Mouse (Mus musculus) forebrain, postnatal 0 days (tissue): ENCODE measurements at regions not wholly inside any gene's neighbourhood (a gene's known extent, or its start where the extent isn't known, plus 50 kb on each side); places are given as distances from the start of the nearest gene placed in this dataset.
A peak's percentile ranks its signal among the peaks of the same experiment; 100 is the strongest.

Experiments
- ATAC-seq: fragments of 200-750 bp; cut with Nextera tagmentation; 2 replicates; pipeline ENCODE4 v1.8.0; 2017; ENCODE audit warnings: mild to moderate bottlenecking, moderate library complexity
- DNase-seq: peaks from one replicate; pipeline ENCODE4 v3.0.0-alpha.2; 2015
- H3K27ac ChIP-seq: fragments of 300-500 bp; sonication (generic); 2 replicates; pipeline ENCODE4 v1.5.1; 2014; ENCODE audit warnings: low read depth, mild to moderate bottlenecking, antibody characterized with exemption, low read length, moderate library complexity, mixed read lengths
- H3K27me3 ChIP-seq: fragments of 300-500 bp; sonication (generic); 2 replicates; pipeline ENCODE4 v1.6.1; 2014; ENCODE audit warnings: mild to moderate bottlenecking, low read length, mixed read lengths; ENCODE audit not compliant: insufficient read depth
- H3K36me3 ChIP-seq: fragments of 300-500 bp; sonication (generic); 2 replicates; pipeline ENCODE4 v1.6.1; 2014; ENCODE audit warnings: mild to moderate bottlenecking, moderate library complexity; ENCODE audit not compliant: insufficient read depth
- H3K4me1 ChIP-seq: fragments of 300-500 bp; sonication (generic); 2 replicates; pipeline ENCODE4 v1.6.1; 2014; ENCODE audit warnings: antibody characterized with exemption; ENCODE audit not compliant: insufficient read depth
- H3K4me2 ChIP-seq: fragments of 300-500 bp; sonication (generic); 2 replicates; pipeline ENCODE4 v1.6.1; 2014; ENCODE audit warnings: low read depth, mild to moderate bottlenecking, moderate library complexity
- H3K4me3 ChIP-seq: fragments of 300-500 bp; sonication (generic); 2 replicates; pipeline ENCODE4 v1.5.1; 2014; ENCODE audit warnings: low read depth, low read length, mixed read lengths
- H3K9ac ChIP-seq: fragments of 300-500 bp; sonication (generic); 2 replicates; pipeline ENCODE4 v1.6.1; 2014; ENCODE audit warnings: mild to moderate bottlenecking
- H3K9me3 ChIP-seq: fragments of 300-500 bp; sonication (generic); 2 replicates; pipeline ENCODE4 v1.6.1; 2016; ENCODE audit warnings: low read length
- CTCF ChIP-seq: sonication (generic); IDR thresholded peaks from 2 replicates; pipeline ENCODE4 v1.5.1; 2016; ENCODE audit warnings: antibody characterized with exemption, control low read depth, low read depth
- WGBS: fragments of 180-500 bp; shearing (Covaris S2); extraction: QIAGEN DNeasy Blood & Tissue Kit; methylation state at CpG from one replicate; pipeline ENCODE4 v1.1.7; 2014; 5-methylcytosine and 5-hydroxymethylcytosine counted together

DNA sequence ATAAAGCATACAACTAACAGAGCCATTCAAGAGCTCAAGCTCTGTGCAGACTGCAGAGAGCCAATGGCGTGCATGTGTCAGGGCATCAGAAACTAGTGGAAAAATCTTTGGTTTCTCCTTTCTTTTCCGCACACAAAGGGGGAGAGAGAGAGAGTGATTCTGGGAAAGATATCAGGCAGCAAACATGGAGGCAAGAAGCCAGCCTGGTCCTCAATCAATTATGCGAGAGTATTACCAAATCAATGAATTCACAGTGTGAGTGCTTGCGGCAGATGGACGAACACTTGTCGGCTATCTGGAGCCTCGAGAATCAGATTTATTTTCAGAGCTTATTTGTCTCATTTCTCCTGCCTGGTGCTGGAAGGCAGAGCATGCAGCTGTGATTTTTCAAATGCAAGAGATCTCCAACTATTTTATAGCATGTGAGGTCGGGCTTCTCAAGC lies 230.6 kb downstream of the Snx10 start:
- DNase-seq (peak; percentile 82), ATAC-seq (peak; percentile 83)
- TF ChIP-seq CTCF: no peak
- peak overlapping the region; percentile 83 for H3K27ac ChIP-seq
- no peak overlapping the region for H3K4me3 ChIP-seq
- no peak overlapping the region for H3K9ac ChIP-seq
- H3K9me3 ChIP-seq: no peaks in the 10 kb centered on the region
- 0 out of 2 replicates have a peak overlapping the region, but pooled peaks have one; percentile 2 for H3K4me2 ChIP-seq
- no peaks in the 10 kb centered on the region for H3K4me1 ChIP-seq
- WGBS: 22% methylated on average over 8 of the region's 8 CpGs
- no peaks in the 10 kb centered on the region for H3K36me3 ChIP-seq
- H3K27me3 ChIP-seq: no peaks in the 10 kb centered on the region

DNA sequence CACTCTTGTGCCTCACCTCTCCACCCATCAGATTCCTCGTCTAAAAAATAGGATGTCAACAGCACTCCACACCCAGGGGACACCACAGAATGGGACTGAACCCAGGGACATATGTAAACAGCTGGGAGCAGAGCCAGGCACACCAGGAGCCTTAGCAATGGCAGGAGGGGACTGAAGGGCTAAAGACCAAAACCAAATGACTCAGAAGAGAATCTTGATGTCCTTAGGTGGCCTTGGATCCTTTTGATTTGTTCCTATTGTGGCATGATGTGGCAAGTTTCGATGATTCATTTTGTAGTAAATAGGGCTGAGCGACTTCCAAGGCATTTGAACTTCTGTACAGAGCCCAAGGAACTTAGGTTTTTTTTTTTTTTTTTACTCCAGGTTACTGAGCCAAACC lies 233.4 kb downstream of the Snx10 start:
- no peak for ATAC-seq

DNA sequence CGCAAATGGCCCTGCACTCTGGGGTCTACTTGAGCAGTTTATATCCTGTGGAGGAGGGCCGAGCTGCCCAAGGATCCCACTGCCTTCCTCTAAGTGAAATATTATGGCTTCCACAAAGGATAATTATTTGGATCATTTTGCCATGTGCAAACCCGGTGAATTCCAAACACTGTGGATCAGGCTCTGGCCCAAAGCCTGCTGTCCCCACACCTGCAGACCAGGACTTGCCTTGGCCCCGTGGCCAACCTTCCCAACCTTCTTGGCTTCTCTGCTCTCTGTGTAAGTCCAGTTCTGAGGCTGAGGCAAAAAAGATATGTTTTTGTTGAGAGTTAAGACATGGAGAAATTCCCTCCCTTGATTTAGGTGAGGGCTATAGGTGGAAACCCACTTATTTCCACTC lies 234.0 kb downstream of the Snx10 start:
- ATAC-seq: no peak
- Histone ChIP-seq H3K4me1 (no peaks in the 10 kb centered on the region), H3K9ac (no peak overlapping the region), H3K4me2 (no peak overlapping the region), H3K36me3 (no peaks in the 10 kb centered on the region), H3K27me3 (no peaks in the 10 kb centered on the region), H3K9me3 (no peaks in the 10 kb centered on the region), H3K4me3 (no peak overlapping the region), H3K27ac (no peak overlapping the region)
- WGBS: 84% methylated on average over 4 of the region's 4 CpGs
- no peak for DNase-seq
- no peak for TF ChIP-seq CTCF

More for the DNA sequence above, 233.4 kb downstream of the Snx10 start:
- H3K9me3 ChIP-seq: no peaks in the 10 kb centered on the region
- WGBS: 73% methylated on average over 3 of the region's 3 CpGs
- H3K4me1 ChIP-seq: no peaks in the 10 kb centered on the region
- no peak for TF ChIP-seq CTCF
- H3K36me3 ChIP-seq: no peaks in the 10 kb centered on the region
- no peak overlapping the region for H3K27ac ChIP-seq
- H3K4me3 ChIP-seq: no peak overlapping the region
- H3K9ac ChIP-seq: no peak overlapping the region
- no peaks in the 10 kb centered on the region for H3K27me3 ChIP-seq
- H3K4me2 ChIP-seq: no peak overlapping the region
- DNase-seq: no peak

- H3K36me3 ChIP-seq: no peaks in the 10 kb centered on the region
- no peaks in the 10 kb centered on the region for H3K4me1 ChIP-seq
- 85% methylated on average over 3 of the region's 3 CpGs for WGBS
- H3K27ac ChIP-seq: no peak overlapping the region
- H3K9me3 ChIP-seq: no peaks in the 10 kb centered on the region
- no peaks in the 10 kb centered on the region for H3K27me3 ChIP-seq
- no peak overlapping the region for H3K4me3 ChIP-seq
- no peak for TF ChIP-seq CTCF
- ATAC-seq (no peak), DNase-seq (no peak)
- H3K4me2 ChIP-seq: no peak overlapping the region
- H3K9ac ChIP-seq: no peak overlapping the region
These were observed 235.1 kb downstream of the Snx10 start for GRCm38 (mm10) chr6:51758781-51759180.

GRCm38 (mm10) chr6:51760372-51760771 lies 236.7 kb downstream of the Snx10 start:
- no peak for DNase-seq
- H3K27me3 ChIP-seq: no peaks in the 10 kb centered on the region
- no peak for TF ChIP-seq CTCF
- no peak overlapping the region for H3K4me2 ChIP-seq
- H3K9me3 ChIP-seq: no peaks in the 10 kb centered on the region
- no peak overlapping the region for H3K9ac ChIP-seq
- ATAC-seq: no peak
- H3K4me3 ChIP-seq: no peak overlapping the region
- 82% methylated on average over 5 of the region's 5 CpGs for WGBS
- no peaks in the 10 kb centered on the region for H3K4me1 ChIP-seq
- no peaks in the 10 kb centered on the region for H3K36me3 ChIP-seq
- no peak overlapping the region for H3K27ac ChIP-seq

GRCm38 (mm10) chr6:51761506-51761905 lies 237.8 kb downstream of the Snx10 start:
- H3K4me1 ChIP-seq: no peaks in the 10 kb centered on the region
- no peak overlapping the region for H3K27ac ChIP-seq
- TF ChIP-seq CTCF: no peak
- DNase-seq (no peak), ATAC-seq (no peak)
- H3K9me3 ChIP-seq: no peaks in the 10 kb centered on the region
- 78% methylated on average over 5 of the region's 5 CpGs for WGBS
- H3K9ac ChIP-seq: no peak overlapping the region
- no peak overlapping the region for H3K4me2 ChIP-seq
- no peaks in the 10 kb centered on the region for H3K36me3 ChIP-seq
- H3K4me3 ChIP-seq: no peak overlapping the region
- no peaks in the 10 kb centered on the region for H3K27me3 ChIP-seq

DNA sequence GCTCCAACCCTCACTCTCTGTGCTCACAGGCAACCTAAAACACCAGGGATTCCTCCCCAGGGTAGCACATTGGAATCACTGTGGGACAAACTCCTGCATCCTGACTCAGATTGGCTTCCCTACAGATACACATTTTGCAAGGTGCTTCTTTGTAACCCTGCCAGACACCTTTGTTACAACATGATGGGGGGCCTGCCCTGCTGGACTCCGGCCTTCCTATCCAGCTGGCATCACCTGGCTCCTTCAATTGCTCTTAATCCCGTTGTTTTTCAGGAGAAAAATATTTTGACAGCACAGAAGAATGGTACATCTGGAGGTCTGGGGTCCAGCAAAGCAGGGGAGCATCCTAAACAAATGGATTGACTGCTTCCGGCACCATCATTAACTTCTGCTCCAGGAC lies 242.8 kb downstream of the Snx10 start:
- Histone ChIP-seq H3K9ac (no peak overlapping the region), H3K4me3 (no peak overlapping the region), H3K4me2 (no peak overlapping the region), H3K36me3 (no peaks in the 10 kb centered on the region), H3K9me3 (no peaks in the 10 kb centered on the region), H3K27me3 (no peaks in the 10 kb centered on the region), H3K4me1 (no peaks in the 10 kb centered on the region), H3K27ac (peak overlapping the region; percentile 35; the same call in 1 of the 2 replicates)
- TF ChIP-seq CTCF: no peak
- 26% methylated on average over 3 of the region's 3 CpGs for WGBS
- DNase-seq (no peak), ATAC-seq (no peak)
